Mouse (Mus musculus) layer of hippocampus, adult 2 months (tissue): ENCODE measurements around the gene Jazf1. TPM values are rescaled to one million over a fixed set of nuclear protein-coding genes. Genes with fewer than 3 reads are reported as not detected.
A peak's percentile ranks its signal among the peaks of the same experiment; 100 is the strongest.

Experiments
- DNase-seq, 2 experiments: peaks; one replicate each; pipeline ENCODE4 v3.0.0; 2022; ENCODE audit warnings: low spot score in 2 of 2
- H3K27ac ChIP-seq: fragments of 200-600 bp; 2 replicates; pipeline ENCODE4 v1.8.1; 2022
- H3K4me3 ChIP-seq: fragments of 200-600 bp; 2 replicates; pipeline ENCODE4 v1.8.1; 2022; ENCODE audit warnings: mild to moderate bottlenecking
- CTCF ChIP-seq: fragments of 200-600 bp; conservative IDR thresholded peaks from 2 replicates; pipeline ENCODE4 v1.8.1; 2022; ENCODE audit warnings: antibody characterized with exemption, mild to moderate bottlenecking, moderate library complexity
- total RNA-seq, 2 experiments: library from RNA; stranded (reverse); gene quantifications; 2 replicates each; pipeline ENCODE4 v1.2.3; 2021

Gene Jazf1
- total RNA-seq, 2 experiments from 2014 or later, result 30.4 to 32.8 TPM

GRCm38 (mm10) chr6:52932603-52933178, 135.7 kb downstream of the Jazf1 start:
- TF ChIP-seq CTCF, result no peak
- no peak overlapping the region for H3K4me3 ChIP-seq
- no peak for DNase-seq
- peak overlapping the region; percentile 85 for H3K27ac ChIP-seq

GRCm38 (mm10) chr6:52929358-52929757, 139.1 kb downstream of the Jazf1 start:
- TF ChIP-seq CTCF, result no peak
- Histone ChIP-seq H3K4me3 (no peak overlapping the region), H3K27ac (no peak overlapping the region)
- no peak for DNase-seq

GRCm38 (mm10) chr6:52926947-52927346, 141.5 kb downstream of the Jazf1 start:
- peak; percentile 80 for TF ChIP-seq CTCF
- DNase-seq, result no peak
- no peak overlapping the region for H3K4me3 ChIP-seq
- no peak overlapping the region for H3K27ac ChIP-seq

GRCm38 (mm10) chr6:52925458-52926042, 142.9 kb downstream of the Jazf1 start:
- TF ChIP-seq CTCF, result no peak
- no peak for DNase-seq
- Histone ChIP-seq H3K4me3 (no peak overlapping the region), H3K27ac (no peak overlapping the region)

GRCm38 (mm10) chr6:52921248-52921647, 147.2 kb downstream of the Jazf1 start:
- no peak overlapping the region for H3K4me3 ChIP-seq
- no peak for DNase-seq
- H3K27ac ChIP-seq, result no peak overlapping the region
- TF ChIP-seq CTCF, result no peak

GRCm38 (mm10) chr6:52920719-52921118, 147.7 kb downstream of the Jazf1 start:
- no peak for DNase-seq
- TF ChIP-seq CTCF, result no peak
- Histone ChIP-seq H3K4me3 (no peak overlapping the region), H3K27ac (no peak overlapping the region)

GRCm38 (mm10) chr6:52919442-52919841, 149.0 kb downstream of the Jazf1 start:
- DNase-seq, result no peak
- TF ChIP-seq CTCF, result no peak
- H3K4me3 ChIP-seq, result no peak overlapping the region
- no peak overlapping the region for H3K27ac ChIP-seq

- DNase-seq, result peak; percentile 66 to 79
- H3K27ac ChIP-seq, result no peak overlapping the region
- no peak overlapping the region for H3K4me3 ChIP-seq
- TF ChIP-seq CTCF, result peak; percentile 96
Observed at GRCm38 (mm10) chr6:52918980-52919379, 149.5 kb downstream of the Jazf1 start.

- Histone ChIP-seq H3K4me3 (no peak overlapping the region), H3K27ac (no peak overlapping the region)
- no peak for DNase-seq
- no peak for TF ChIP-seq CTCF
Observed at GRCm38 (mm10) chr6:52917471-52917870, 151.0 kb downstream of the Jazf1 start.

GRCm38 (mm10) chr6:52916836-52917376, 151.5 kb downstream of the Jazf1 start:
- no peak for DNase-seq
- H3K4me3 ChIP-seq, result no peak overlapping the region
- TF ChIP-seq CTCF, result no peak
- H3K27ac ChIP-seq, result no peak overlapping the region

- no peak for DNase-seq
- Histone ChIP-seq H3K4me3 (no peak overlapping the region), H3K27ac (no peak overlapping the region)
- no peak for TF ChIP-seq CTCF
Observed at GRCm38 (mm10) chr6:52914921-52915320, 153.5 kb downstream of the Jazf1 start.

GRCm38 (mm10) chr6:52912143-52912918, 156.1 kb downstream of the Jazf1 start:
- peak in 1 of 2 experiments; percentile 26 for DNase-seq
- peak overlapping the region; percentile 46; the same call in 1 of the 2 replicates for H3K27ac ChIP-seq
- no peak overlapping the region for H3K4me3 ChIP-seq
- no peak for TF ChIP-seq CTCF

GRCm38 (mm10) chr6:52906801-52907200, 161.6 kb downstream of the Jazf1 start:
- DNase-seq, result no peak
- H3K4me3 ChIP-seq, result no peak overlapping the region
- TF ChIP-seq CTCF, result no peak

More at GRCm38 (mm10) chr6:52906801-52907200, 161.6 kb downstream of the Jazf1 start:
- no peak overlapping the region for H3K27ac ChIP-seq
